Mouse (Mus musculus) ZHBTc4 (cell line): ENCODE results near the gene Ctnnd2.

Experiments
- DNase-seq: peaks from one replicate; pipeline ENCODE4 v3.0.0-alpha.2; 2011; ENCODE audit warnings: low read depth, low spot score

The Ctnnd2 gene

GRCm38 (mm10) chr15:30986890-30987289 lies 814.5 kb downstream of the Ctnnd2 start:
- DNase-seq, result no peak

DNA sequence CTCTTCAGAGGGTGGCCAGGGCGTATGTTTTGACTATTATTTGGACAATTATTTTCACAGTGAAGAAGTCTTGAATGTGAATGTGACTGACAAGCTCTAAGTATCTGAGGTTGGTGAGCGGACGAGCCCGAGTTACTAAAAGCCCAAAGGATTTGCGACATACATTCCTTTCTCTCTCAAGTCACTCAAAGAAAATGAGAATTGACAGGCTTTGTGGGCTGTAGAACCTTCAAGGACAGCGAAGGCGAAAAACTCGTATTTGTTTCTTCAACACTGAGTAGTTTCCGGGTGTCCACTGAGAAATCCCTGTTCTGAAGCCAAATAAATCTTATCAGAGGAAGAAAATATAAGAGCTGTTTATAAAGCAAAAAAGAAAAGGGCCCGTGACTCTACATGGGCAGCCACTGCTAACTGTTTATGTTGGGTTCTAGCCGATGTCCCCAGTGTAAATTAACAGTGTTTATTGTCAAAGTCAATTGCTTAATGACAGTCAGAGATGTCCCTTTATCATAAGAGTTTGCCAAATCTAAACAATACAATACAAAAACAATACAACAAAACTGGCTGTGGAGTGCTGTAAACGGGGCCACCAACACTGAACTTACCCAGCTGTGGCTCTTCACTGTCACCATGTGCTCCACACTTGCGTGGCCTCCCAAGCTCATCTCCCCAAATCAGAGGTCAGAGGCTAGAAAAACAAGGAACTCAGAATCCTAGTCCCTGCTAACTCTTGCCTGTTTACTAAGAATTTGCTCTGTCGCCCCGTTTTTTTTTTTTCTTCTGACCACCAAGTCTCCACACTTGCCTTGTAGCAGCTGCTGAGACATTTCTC lies 818.2 kb downstream of the Ctnnd2 start:
- no peak for DNase-seq

GRCm38 (mm10) chr15:30992357-30992756 lies 820.0 kb downstream of the Ctnnd2 start:
- DNase-seq, result no peak

DNA sequence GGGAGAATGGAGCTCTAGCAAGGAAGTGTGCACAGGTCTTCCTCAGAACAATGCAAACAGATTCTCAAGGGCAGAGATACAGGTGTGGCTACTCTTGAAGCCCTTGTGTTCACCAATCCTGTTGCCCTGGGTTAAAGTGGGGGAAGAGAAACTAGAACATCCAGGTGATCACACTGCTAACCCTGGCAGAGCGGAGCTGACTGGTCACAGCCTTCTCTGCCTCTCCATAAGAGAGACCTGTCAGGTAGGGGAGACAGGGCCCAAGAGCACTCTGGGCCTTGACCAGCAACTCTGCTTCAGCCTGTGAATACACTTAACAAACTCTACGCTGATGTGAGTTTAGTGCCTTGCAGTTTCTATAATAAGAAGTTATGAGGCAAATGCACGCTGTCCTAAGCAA lies 820.5 kb downstream of the Ctnnd2 start:
- no peak for DNase-seq

GRCm38 (mm10) chr15:30995346-30995745 lies 823.0 kb downstream of the Ctnnd2 start:
- DNase-seq, result no peak

DNA sequence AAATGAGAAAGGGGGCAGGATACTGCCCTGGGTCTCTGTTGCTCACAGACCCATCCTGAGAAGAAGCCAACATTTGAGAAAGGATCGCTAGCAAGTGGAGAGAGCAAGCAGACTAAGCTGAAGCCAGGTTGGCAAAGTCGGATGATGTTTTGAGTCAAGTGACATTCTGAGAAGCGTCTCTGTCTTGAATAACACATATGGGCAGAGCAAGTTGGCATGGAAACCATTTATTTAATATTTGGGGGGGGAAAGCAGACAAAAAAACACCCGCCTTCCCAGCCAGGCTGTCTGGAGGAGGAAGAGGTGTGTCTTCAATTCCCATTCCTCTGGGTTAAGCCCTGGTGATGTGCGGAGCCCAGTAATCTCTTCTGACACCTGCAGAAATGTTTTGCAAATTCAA lies 832.1 kb downstream of the Ctnnd2 start:
- no peak for DNase-seq

GRCm38 (mm10) chr15:31004976-31005375 lies 832.6 kb downstream of the Ctnnd2 start:
- DNase-seq, result no peak

DNA sequence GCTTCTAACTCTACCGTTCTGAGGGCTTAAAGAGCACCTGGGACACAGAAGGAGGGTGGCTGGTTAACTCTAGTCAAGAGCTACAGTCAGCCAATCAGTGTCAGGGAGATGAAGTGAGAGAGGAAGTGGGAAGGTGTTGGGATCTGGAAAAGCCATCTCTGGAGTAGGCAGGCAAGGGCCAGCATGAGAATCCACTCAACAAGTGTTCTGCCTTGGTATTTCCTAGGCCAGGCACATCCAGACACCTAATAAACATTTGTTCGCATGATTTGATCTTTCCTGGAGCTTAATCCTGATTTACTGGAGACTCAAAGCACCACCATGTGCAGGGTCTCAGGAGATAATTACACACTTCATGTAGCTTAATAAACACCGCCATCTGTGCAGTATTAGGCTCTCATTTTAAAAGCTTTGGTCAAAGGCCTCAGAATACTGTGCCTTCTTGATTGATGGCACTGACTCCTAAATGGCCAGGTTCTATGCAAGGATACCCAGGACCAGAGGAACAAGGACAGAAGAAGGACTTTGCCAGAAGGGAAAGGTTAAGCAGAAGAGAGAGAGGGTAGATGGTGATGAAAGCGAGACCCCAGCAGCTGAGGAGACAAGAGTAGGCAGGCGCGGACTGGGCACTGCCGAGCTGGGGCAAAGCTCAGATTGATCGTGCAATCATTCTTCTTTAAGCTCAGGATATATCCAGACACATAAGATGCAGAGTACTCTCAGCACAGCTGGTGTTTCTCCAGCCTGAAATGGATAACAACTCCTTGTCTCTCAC lies 833.8 kb downstream of the Ctnnd2 start:
- DNase-seq, result no peak

GRCm38 (mm10) chr15:31006825-31007157 lies 834.4 kb downstream of the Ctnnd2 start:
- DNase-seq, result no peak

DNA sequence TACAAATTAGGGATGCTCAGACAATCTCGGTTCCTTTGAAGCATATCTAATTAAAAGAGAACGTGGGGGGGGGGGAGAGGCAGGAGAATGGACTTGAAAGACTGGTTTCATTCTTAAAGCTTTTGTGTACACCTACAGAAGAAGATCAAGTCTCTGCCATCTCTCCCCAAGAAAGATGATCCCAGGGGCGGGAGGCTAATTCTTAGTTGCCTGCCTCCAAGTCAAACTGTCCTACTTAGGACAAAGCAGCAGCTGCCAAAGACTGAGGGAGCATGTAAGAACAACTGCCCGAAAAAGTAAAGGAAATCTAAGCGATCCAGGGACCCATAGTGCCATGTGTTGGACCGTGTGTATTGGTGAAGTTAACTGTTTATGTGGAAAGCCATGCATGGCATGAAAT lies 836.2 kb downstream of the Ctnnd2 start:
- DNase-seq, result no peak

- DNase-seq, result no peak
These were observed 848.4 kb downstream of the Ctnnd2 start for GRCm38 (mm10) chr15:31020769-31021168.

DNA sequence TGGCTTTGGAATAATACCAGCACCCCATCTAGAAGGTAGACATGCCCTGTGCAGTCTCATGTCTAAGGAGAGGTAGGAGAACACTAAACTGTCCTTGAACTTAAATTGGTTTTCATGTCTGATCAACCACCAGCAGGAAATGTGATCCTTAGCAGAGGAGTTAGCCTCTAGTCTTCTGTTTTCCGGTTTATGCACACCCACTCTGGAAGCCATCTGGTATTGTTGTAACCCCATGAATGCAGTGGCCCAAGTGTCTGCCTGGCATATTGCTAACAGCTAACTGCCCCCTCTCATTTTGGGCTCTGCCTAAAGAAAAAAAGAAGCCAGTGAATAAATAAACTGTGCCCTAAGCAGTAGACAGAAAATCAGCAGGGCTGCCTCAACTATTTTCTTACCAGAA lies 849.6 kb downstream of the Ctnnd2 start:
- no peak for DNase-seq

DNA sequence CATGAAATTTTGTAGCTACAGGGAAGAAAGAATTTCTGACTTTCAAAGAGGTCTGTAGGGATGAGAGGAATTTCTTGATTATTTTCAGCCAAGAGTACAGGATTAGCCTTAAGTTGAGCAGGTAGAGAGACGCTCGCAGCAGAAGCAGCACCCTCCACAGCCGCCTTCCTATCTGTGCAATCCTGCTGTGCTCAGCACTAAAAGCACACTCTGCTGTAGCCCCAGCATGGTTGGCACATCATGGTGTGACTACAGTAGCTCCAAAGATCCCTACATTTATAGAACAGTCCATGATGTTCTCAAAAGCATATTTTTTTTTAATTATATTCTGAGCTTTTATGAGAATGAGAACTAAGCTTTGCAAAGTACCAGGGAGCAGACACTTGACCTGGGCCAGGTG lies 850.1 kb downstream of the Ctnnd2 start:
- DNase-seq, result no peak

DNA sequence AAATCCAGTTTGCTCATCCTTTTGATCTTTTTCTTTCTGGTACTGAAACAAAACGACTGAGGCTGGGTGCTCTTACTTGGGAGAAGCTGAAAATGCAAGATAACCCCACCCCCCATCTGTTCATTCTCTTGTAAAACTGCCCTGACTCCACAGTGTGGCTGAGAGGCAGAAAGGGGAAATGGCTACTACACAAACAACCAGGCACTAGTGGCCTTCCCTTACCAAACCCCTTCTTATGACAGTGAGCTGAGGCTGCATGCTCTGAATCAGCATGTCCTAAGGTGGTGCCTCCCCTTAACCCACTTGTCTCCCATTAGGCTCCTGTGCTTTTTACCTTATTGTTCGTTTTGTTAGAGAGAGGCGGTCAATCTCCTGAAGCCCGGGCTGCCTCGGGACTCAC lies 851.4 kb downstream of the Ctnnd2 start:
- peak; percentile 11 for DNase-seq

- no peak for DNase-seq
These were observed 855.2 kb downstream of the Ctnnd2 start for GRCm38 (mm10) chr15:31027448-31028230.

- DNase-seq, result no peak
These were observed 872.6 kb downstream of the Ctnnd2 start for GRCm38 (mm10) chr15:31044983-31045382.

DNA sequence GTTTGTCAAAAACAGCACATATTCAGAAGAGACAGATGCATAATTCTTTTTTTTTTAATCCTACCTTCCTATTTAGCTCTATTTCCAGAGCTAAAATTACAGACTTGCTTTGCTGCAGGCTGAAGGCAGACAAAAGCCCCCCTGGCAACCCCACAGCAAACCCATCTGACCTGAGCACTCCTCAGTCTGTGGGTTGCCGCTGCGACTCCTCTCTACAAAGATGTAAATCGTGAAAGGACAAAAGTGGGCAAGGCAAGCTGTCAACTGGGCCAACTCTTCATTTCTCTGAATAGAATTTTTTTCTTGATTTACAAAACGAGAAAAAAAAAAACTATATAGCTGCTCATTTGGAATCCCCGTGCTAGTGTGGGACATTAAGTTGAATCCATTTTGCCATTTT lies 879.1 kb downstream of the Ctnnd2 start:
- no peak for DNase-seq

- DNase-seq, result no peak
These were observed 883.8 kb downstream of the Ctnnd2 start for GRCm38 (mm10) chr15:31056145-31056544.

DNA sequence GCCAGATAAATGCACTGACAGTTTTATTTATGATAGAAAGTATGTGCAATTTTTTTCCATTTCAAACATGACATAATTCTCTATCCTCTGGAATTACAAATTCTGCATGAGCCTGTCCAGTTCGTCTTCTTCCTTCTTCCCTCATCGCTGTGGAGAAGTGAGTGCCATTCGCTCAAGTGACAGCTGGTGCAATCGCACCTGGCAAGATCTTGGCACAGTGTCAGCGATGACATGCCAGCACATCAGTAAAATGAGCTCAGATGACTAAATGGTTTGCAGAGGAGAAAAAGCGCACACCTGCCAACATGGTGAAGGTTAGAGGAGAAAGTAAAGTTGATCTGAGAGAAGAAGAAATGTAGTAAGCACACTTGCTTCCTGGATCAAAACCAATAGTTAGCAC lies 885.9 kb downstream of the Ctnnd2 start:
- no peak for DNase-seq

- DNase-seq, result no peak
These were observed 891.3 kb downstream of the Ctnnd2 start for GRCm38 (mm10) chr15:31063734-31064133.

- DNase-seq, result no peak
These were observed 895.7 kb downstream of the Ctnnd2 start for GRCm38 (mm10) chr15:31068127-31068526.

- no peak for DNase-seq
These were observed 897.9 kb downstream of the Ctnnd2 start for GRCm38 (mm10) chr15:31070311-31070710.
